Mouse (Mus musculus): ENCODE results near the gene Tgfbr3. TPM values are rescaled to one million over a fixed set of nuclear protein-coding genes. Genes with fewer than 3 reads are reported as not detected.

Tgfbr3 gene
- total RNA-seq, 2 experiments from 2014 or later: 18.2 to 21.0 TPM

- no peak for DNase-seq (ENCODE audit: low spot score in 2 of 2)
These were observed 112.6 kb downstream of the Tgfbr3 start for GRCm38 (mm10) chr5:107176796-107177195.

- no peak for DNase-seq (ENCODE audit: low spot score in 2 of 2)
These were observed 113.2 kb downstream of the Tgfbr3 start for GRCm38 (mm10) chr5:107176196-107176595.

DNA sequence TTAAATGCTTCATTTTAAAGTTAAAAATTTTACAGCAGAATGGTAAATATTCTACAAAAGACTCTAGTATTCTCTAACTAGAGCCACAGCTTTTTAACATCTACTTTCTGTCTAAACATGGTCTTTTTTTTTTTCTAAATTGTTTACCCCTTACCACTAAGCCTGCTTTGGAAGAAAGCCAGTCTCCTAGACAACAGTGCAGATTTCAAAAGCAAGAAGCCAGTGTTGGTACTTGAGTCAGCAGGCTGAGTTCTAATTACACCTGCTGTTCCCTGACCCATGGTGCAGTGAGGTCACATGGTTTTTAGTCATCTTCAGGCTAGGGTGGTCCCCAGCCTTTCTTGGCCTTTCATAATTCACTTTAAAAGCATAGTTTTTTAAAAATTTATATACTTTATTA lies 115.2 kb downstream of the Tgfbr3 start:
- DNase-seq (ENCODE audit: low spot score in 2 of 2): no peak

DNA sequence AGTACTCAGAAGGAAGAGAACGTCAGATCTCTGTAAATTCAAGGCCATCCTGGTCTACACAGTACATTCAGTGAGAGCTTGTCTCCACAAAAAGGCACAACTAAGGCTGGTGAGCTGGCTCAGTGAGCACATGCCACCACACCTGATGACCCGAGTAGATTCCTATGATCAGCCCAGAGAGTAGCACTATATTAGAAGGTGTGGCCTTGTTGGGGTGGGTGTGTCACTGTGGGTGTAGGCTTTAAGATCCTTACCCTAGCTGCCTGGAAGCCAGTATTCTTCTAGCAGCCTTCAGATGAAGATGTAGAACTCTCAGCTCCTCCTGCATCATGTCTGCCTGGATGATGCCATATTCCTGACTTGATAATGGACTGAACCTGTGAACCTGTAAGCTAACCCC lies 115.9 kb downstream of the Tgfbr3 start:
- no peak for DNase-seq (ENCODE audit: low spot score in 2 of 2)

GRCm38 (mm10) chr5:107171861-107172260 lies 117.6 kb downstream of the Tgfbr3 start:
- no peak for DNase-seq (ENCODE audit: low spot score in 2 of 2)

DNA sequence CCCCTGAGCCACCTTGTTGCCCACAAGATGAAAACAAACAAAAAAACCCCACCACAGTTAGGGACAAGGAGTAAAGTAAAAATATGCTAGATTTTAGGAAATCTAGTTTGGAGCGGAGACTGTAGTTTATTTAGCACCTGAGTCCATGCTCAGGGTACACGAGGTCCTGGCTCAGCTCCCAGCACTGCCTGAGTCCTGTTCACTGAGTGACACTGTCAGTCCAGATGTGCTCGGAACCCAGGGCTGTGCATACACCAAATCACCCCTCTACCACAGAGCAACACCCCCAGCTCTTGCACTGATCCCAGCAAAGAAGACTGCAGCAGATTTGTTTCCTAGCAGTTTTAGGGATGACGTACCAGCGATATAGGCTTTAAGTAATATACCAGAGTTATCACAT lies 119.6 kb downstream of the Tgfbr3 start:
- no peak for DNase-seq (ENCODE audit: low spot score in 2 of 2)

GRCm38 (mm10) chr5:107167872-107168300 lies 121.5 kb downstream of the Tgfbr3 start:
- peak; percentile 49 to 79 for DNase-seq (ENCODE audit: low spot score in 2 of 2)

DNA sequence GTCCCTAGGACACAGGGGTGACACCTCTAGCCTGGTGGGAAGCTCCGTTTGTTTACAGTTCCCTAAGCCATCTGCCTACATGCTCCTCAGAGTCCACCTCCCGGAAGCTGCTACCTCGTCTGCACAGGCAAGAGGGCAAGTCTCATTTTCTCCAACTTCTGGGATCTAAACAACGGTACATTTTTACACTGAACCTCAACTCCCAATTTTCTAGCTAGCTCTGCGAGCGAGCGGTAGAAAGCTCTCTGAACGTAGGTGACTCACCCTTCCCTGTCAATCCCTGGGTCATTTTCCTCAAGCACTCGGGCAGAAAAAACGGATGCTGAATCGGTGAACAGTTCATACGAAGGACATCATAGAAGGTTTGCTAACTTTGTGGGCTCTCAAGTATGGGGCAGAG lies 122.1 kb downstream of the Tgfbr3 start:
- DNase-seq (ENCODE audit: low spot score in 2 of 2): no peak

DNA sequence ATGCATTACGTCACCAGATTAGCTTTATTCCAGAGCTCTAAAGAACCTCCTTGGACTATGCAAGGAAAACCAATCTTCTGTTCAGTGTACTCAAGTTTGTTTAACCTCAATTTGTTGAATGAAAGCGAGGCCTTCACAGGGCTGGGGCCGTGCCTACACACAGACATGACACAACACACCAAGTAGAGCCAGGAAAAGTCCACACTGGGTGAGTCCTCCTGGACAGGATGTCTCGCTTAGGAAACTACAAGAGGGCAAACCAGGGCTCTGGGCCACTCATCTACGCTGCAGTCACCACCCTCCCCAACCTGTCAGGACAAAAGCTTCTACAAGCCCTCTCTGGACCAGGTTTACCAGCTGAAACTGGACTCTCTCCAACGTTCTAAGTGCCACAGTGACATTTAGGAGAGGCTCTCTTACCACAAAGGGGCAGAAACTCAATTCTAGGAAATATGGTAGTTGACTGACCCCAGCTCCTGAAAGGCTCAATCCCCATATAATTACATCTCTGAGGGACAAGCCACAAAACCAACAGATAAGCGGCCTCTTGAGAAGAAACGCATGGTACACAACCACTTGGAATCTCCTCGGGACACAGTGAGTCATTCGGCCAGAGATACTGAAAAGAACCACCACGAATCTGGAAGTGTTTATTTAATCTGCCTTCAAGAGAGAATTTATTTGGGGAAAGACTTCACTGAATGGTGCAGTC lies 122.6 kb downstream of the Tgfbr3 start:
- no peak for DNase-seq (ENCODE audit: low spot score in 2 of 2)

- no peak for DNase-seq (ENCODE audit: low spot score in 2 of 2)
These were observed 123.7 kb downstream of the Tgfbr3 start for GRCm38 (mm10) chr5:107165734-107166133.

DNA sequence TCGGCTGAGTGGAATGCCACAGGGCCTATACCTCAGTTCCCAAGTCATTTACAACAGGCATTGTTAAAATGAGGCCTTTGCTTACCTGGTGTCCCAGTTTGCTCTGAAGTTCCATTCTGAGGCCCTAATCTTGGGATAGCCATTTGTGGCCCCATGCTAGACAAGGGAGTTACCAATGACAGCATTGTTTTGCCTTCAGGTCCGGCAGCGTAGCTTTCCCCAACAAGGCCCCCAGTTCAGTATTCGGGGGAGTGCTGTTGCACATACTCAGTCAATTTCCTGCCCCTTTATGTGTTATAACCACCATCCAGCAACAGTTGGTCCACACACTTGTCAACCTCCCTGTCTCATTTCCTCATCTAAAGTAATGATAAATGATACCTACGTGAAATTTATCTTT lies 124.2 kb downstream of the Tgfbr3 start:
- DNase-seq (ENCODE audit: low spot score in 2 of 2): no peak

DNA sequence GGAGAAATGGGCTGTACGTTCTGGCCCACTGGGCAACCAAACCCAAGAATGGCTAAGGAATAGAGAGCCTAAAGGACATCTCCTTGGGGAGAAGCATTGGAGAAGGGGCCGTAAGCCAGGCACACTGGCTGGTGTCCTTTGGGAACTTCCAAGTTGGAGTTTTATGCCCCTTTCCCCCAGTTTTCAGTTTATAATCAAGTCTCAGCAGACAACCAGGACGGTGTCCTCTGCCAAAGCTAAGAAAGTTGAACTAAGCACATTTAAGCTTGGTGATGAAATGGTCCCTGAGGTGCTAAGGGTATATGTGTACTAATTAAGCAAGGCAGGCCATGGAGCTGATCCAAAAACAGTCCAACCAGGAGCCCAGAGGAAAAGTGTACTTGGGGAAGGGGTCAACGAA lies 124.6 kb downstream of the Tgfbr3 start:
- DNase-seq (ENCODE audit: low spot score in 2 of 2): no peak

DNA sequence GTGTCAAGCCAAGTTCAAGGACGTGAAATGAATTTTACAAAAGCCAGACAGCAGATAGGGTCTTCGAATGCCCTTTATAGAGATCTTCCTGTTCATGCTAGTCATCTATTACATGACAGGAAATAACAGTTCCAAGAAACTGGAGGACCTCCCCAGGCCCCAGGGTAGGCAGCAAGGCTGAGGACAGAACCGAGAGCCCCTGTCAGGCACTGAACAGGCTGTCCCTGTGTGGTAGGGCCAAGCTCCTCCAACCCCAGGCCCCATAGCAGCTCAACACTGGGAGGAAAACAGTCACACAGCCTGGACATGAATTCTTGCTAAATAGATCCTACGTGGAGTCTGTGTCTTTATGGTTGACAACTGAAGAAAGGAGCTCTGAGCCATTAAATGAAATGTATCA lies 125.3 kb downstream of the Tgfbr3 start:
- DNase-seq (ENCODE audit: low spot score in 2 of 2): no peak

- no peak for DNase-seq (ENCODE audit: low spot score in 2 of 2)
These were observed 126.1 kb downstream of the Tgfbr3 start for GRCm38 (mm10) chr5:107163336-107163735.

DNA sequence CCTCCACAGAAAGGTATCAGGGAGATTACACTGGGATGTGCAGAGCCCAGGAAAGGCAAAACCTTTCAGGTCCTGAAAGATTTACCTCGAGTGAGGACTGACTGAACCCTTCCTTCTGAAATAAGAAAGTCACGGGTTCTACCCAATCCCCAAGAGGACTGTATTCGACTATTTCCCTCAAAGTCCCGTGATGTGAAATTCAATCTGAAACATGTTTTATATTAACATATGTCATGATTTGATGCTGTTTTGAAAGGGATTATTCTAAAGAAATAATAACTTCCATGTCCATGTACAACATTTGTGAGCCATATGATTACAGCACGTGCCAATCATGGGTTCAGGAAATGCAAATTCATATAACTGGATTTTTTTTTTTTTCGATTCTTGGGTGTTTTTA lies 126.6 kb downstream of the Tgfbr3 start:
- no peak for DNase-seq (ENCODE audit: low spot score in 2 of 2)

DNA sequence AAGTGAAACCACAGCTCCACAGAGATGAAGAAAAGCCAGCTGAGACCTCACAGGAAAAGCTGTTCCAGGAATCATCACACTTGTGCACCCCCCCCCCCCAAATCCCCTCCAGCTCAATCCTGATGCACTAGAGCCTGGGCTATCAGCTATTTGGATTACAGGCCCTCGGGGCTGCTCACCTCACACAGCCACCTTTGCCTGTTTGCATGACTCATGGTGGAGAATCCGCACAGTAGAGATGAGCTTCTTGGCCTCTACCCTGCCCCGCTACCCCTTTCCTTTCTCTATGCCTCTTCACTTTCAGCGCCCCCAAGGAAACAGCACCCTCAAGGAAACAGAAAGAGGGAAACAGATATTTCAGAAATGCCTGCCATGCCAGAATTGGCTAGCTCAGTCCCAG lies 127.1 kb downstream of the Tgfbr3 start:
- no peak for DNase-seq (ENCODE audit: low spot score in 2 of 2)

- no peak for DNase-seq (ENCODE audit: low spot score in 2 of 2)
These were observed 129.2 kb downstream of the Tgfbr3 start for GRCm38 (mm10) chr5:107159914-107160890.

DNA sequence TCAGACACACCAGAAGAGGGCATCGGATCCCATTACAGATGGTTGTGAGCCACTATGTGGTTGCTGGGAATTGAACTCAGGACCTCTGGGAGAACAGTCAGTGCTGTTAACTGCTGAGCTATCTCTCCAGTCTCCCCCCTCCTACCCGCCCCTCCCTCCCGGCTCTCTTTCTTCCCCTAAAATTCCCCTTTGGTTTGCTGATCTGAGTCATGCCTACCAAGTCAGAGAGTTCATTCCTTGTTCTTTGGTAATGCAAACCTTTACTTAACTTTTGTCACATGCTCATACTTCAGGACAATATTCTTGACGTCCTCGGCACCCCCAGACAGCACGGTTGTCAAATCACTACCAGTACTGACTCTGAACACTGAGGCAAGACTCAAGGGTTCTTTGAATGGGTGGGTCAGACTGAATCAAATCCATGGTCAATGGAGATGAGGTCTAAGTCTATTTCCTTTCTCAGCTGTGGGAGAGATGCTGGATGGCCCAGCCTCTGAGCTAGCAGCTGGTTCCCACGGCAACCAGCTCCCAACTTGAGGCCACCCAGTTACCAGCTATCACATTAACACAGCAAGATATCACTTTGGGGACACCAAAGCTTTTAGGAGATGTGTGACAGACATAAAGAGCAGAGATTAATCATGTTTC lies 130.8 kb downstream of the Tgfbr3 start:
- DNase-seq (ENCODE audit: low spot score in 2 of 2): no peak

- no peak for DNase-seq (ENCODE audit: low spot score in 2 of 2)
These were observed 132.0 kb downstream of the Tgfbr3 start for GRCm38 (mm10) chr5:107157384-107157783.

- DNase-seq (ENCODE audit: low spot score in 2 of 2): no peak
These were observed 133.3 kb downstream of the Tgfbr3 start for GRCm38 (mm10) chr5:107156096-107156495.

DNA sequence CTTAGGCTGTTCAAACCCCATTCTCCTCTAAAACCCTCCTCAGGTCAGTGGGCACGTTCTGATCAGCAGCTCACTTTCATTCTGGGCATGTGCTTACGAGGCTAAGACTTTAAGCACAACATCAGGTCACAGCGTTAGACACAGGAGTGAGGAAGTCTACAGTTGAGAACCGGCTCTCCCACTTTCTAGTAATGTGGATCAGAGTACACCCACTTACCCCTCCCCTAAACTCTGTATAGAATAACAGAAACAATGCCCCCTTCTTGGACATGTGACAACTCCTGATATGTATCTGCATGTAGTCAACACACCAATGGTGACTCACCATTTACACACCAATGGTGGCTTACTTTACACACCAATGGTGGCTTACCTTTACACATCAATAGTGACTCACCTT lies 136.4 kb downstream of the Tgfbr3 start:
- no peak for DNase-seq (ENCODE audit: low spot score in 2 of 2)

GRCm38 (mm10) chr5:107151320-107151719 lies 138.1 kb downstream of the Tgfbr3 start:
- DNase-seq (ENCODE audit: low spot score in 2 of 2): no peak

Data from layer of hippocampus, adult 18-20 months (tissue).